Mouse (Mus musculus) kidney, adult 2 months (tissue): ENCODE measurements around the gene Lrcol1. TPM values are rescaled to one million over a fixed set of nuclear protein-coding genes. Genes with fewer than 3 reads are reported as not detected.

Experiments
- DNase-seq: peaks from one replicate; pipeline ENCODE4 v3.0.0; 2021
- H3K27ac ChIP-seq: fragments of 200-500 bp; 2 replicates; pipeline ENCODE4 v1.5.1; 2012; ENCODE audit warnings: low read depth, low read length, control low read depth, inconsistent platforms; ENCODE audit not compliant: insufficient read depth
- H3K27me3 ChIP-seq: fragments of 200-500 bp; replicated peaks from 2 replicates; pipeline ENCODE4 v1.6.1; 2012; ENCODE audit warnings: mild to moderate bottlenecking, moderate library complexity, low read length, inconsistent platforms; ENCODE audit not compliant: control insufficient read depth, insufficient read depth
- H3K36me3 ChIP-seq: fragments of 200-500 bp; 2 replicates; pipeline ENCODE4 v1.6.1; 2012; ENCODE audit warnings: mild to moderate bottlenecking, moderate library complexity, low read length, inconsistent platforms; ENCODE audit not compliant: control insufficient read depth, insufficient read depth
- H3K4me1 ChIP-seq: fragments of 200-500 bp; 2 replicates; pipeline ENCODE4 v1.6.1; 2011; ENCODE audit warnings: low read length; ENCODE audit not compliant: control insufficient read depth, insufficient read depth
- H3K4me3 ChIP-seq: fragments of 200-500 bp; 2 replicates; pipeline ENCODE4 v1.5.1; 2011; ENCODE audit warnings: mild to moderate bottlenecking, low read depth, low read length, control low read depth; ENCODE audit not compliant: insufficient read depth
- CTCF ChIP-seq: fragments of 200-500 bp; conservative IDR thresholded peaks from 2 replicates; pipeline ENCODE4 v1.5.1; 2011; ENCODE audit warnings: low read depth, mild to moderate bottlenecking, control low read depth, low read length, moderate library complexity, mixed read lengths; ENCODE audit not compliant: insufficient read depth, insufficient read length
- POLR2A ChIP-seq: fragments of 200-500 bp; IDR thresholded peaks from one replicate; pipeline ENCODE4 v1.6.1; 2011; ENCODE audit warnings: low read depth, low read length, control low read depth
- WGBS: fragments of 180-500 bp; shearing (Covaris S2); methylation state at CpG from one replicate; pipeline ENCODE4 v1.1.7; 2018; 5-methylcytosine and 5-hydroxymethylcytosine counted together
- polyA plus RNA-seq: library from polyadenylated mRNA; depleted of rRNA; stranded (reverse); fragments of >200 nt; gene quantifications from 2 replicates; pipeline ENCODE4 v1.2.3, GENCODE M21; 2012

Lrcol1 gene
- polyA plus RNA-seq, 1 experiment = not detected

GRCm38 (mm10) chr5:110363179-110363821 is 18.8 kb downstream of the Lrcol1 start:
- DNase-seq = peak; percentile 63
- Histone ChIP-seq H3K27ac (no peak overlapping the region), H3K4me1 (no peaks in the 10 kb centered on the region), H3K4me3 (peak overlapping the region; percentile 52), H3K36me3 (no peaks in the 10 kb centered on the region), H3K27me3 (no peaks in the 10 kb centered on the region)
- TF ChIP-seq POLR2A = no peak
- no peak; the same call in 1 of the 2 replicates for TF ChIP-seq CTCF
- WGBS = 24% methylated on average over 72 of the region's 72 CpGs

- Histone ChIP-seq H3K4me1 (no peaks in the 10 kb centered on the region), H3K36me3 (no peaks in the 10 kb centered on the region; the same call in 1 of the 2 replicates), H3K27me3 (no peaks in the 10 kb centered on the region), H3K27ac (no peak overlapping the region), H3K4me3 (no peak overlapping the region)
- WGBS = 82% methylated on average over 11 of the region's 11 CpGs
- TF ChIP-seq POLR2A = no peak
- no peak for TF ChIP-seq CTCF
- no peak for DNase-seq
These were observed 19.5 kb downstream of the Lrcol1 start for GRCm38 (mm10) chr5:110363822-110364545.

- WGBS = 52% methylated on average over 8 of the region's 8 CpGs
- Histone ChIP-seq H3K4me1 (no peaks in the 10 kb centered on the region), H3K4me3 (no peak overlapping the region), H3K27ac (no peak overlapping the region), H3K36me3 (0 out of 2 replicates have a peak, but pooled peaks cover 2% of the 10 kb centered on the region), H3K27me3 (no peaks in the 10 kb centered on the region)
- TF ChIP-seq POLR2A = no peak
- TF ChIP-seq CTCF = peak; percentile 78
- DNase-seq = peak; percentile 75
These were observed 32.4 kb downstream of the Lrcol1 start for GRCm38 (mm10) chr5:110376802-110377433.

GRCm38 (mm10) chr5:110378181-110378583 is 33.7 kb downstream of the Lrcol1 start:
- H3K36me3 ChIP-seq = 0 out of 2 replicates have a peak, but pooled peaks cover 2% of the 10 kb centered on the region
- TF ChIP-seq POLR2A = no peak
- TF ChIP-seq CTCF = no peak
- WGBS = 69% methylated on average over 20 of the region's 20 CpGs
- no peak for DNase-seq
- H3K4me3 ChIP-seq = no peak overlapping the region
- H3K4me1 ChIP-seq = no peaks in the 10 kb centered on the region
- H3K27ac ChIP-seq = no peak overlapping the region
- no peaks in the 10 kb centered on the region for H3K27me3 ChIP-seq

GRCm38 (mm10) chr5:110379086-110379485 is 34.6 kb downstream of the Lrcol1 start:
- no peak for DNase-seq
- TF ChIP-seq CTCF (no peak), POLR2A (no peak)
- H3K27ac ChIP-seq = no peak overlapping the region
- no peaks in the 10 kb centered on the region for H3K27me3 ChIP-seq
- 0 out of 2 replicates have a peak, but pooled peaks cover 2% of the 10 kb centered on the region for H3K36me3 ChIP-seq
- H3K4me3 ChIP-seq = no peak overlapping the region
- WGBS = 90% methylated on average over 15 of the region's 15 CpGs
- H3K4me1 ChIP-seq = no peaks in the 10 kb centered on the region

GRCm38 (mm10) chr5:110379823-110380222 is 35.3 kb downstream of the Lrcol1 start:
- TF ChIP-seq POLR2A = no peak
- TF ChIP-seq CTCF = no peak
- Histone ChIP-seq H3K36me3 (0 out of 2 replicates have a peak, but pooled peaks cover 2% of the 10 kb centered on the region), H3K27me3 (no peaks in the 10 kb centered on the region), H3K4me3 (no peak overlapping the region), H3K27ac (no peak overlapping the region), H3K4me1 (no peaks in the 10 kb centered on the region)
- DNase-seq = no peak
- WGBS = 83% methylated on average over 4 of the region's 4 CpGs

GRCm38 (mm10) chr5:110384491-110384890 is 40.0 kb downstream of the Lrcol1 start:
- Histone ChIP-seq H3K27ac (no peak overlapping the region), H3K4me3 (no peak overlapping the region), H3K27me3 (no peaks in the 10 kb centered on the region), H3K36me3 (no peaks in the 10 kb centered on the region), H3K4me1 (peaks cover 5% of the 10 kb centered on the region)
- 82% methylated on average over 6 of the region's 6 CpGs for WGBS
- no peak for TF ChIP-seq CTCF
- no peak for TF ChIP-seq POLR2A
- DNase-seq = no peak
